Mouse (Mus musculus) brain, embryonic 14.5 days (tissue): Measurements from ENCODE around the gene Styxl1.

ENCODE experiments used
- CTCF ChIP-seq: fragments of 200-500 bp; IDR thresholded peaks from 2 replicates; pipeline ENCODE4 v1.5.1; 2012; ENCODE audit warnings: inconsistent platforms, mild to moderate bottlenecking, moderate library complexity, borderline replicate concordance; ENCODE audit not compliant: insufficient read depth, insufficient read length; ENCODE audit errors: extremely low read depth
- POLR2A ChIP-seq: fragments of 200-500 bp; IDR thresholded peaks from 2 replicates; pipeline ENCODE4 v1.6.1; 2012; ENCODE audit warnings: mild to moderate bottlenecking, inconsistent platforms, borderline replicate concordance; ENCODE audit not compliant: poor library complexity, insufficient read depth, insufficient read length, severe bottlenecking; ENCODE audit errors: extremely low read depth

GRCm38 (mm10) chr5:135803676-135804075, 25.5 kb upstream of the Styxl1 start:
- TF ChIP-seq CTCF: no peak
- no peak for TF ChIP-seq POLR2A
